Mouse (Mus musculus): Measurements from ENCODE around the gene Mfsd4b1. TPM values are rescaled to one million over a fixed set of nuclear protein-coding genes. Genes with fewer than 3 reads are reported as not detected.

The Mfsd4b1 gene
- polyA plus RNA-seq, 1 experiment from 2014 or later: 0.42 TPM

- peaks cover 50% of the 10 kb centered on the region for H3K36me3 ChIP-seq
- H3K4me2 ChIP-seq: no peak overlapping the region
- no peak for ATAC-seq
- 60% methylated on average over 6 of the region's 6 CpGs for WGBS (ENCODE audit: insufficient replicate concordance)
- 0 out of 2 replicates have a peak, but pooled peaks cover 17% of the 10 kb centered on the region for H3K4me1 ChIP-seq
- no peaks in the 10 kb centered on the region for H3K9me3 ChIP-seq (replicated peaks)
- H3K27ac ChIP-seq: no peak overlapping the region
- no peak overlapping the region for H3K4me3 ChIP-seq
- no peak overlapping the region for H3K9ac ChIP-seq
- H3K27me3 ChIP-seq (replicated peaks): no peaks in the 10 kb centered on the region
These were observed 33.2 kb upstream of the Mfsd4b1 start for GRCm38 (mm10) chr10:40058062-40058785.

- Histone ChIP-seq H3K4me1 (0 out of 2 replicates have a peak, but pooled peaks cover 17% of the 10 kb centered on the region), H3K27ac (no peak overlapping the region), H3K36me3 (peaks cover 56% of the 10 kb centered on the region), H3K27me3 (replicated peaks) (no peaks in the 10 kb centered on the region), H3K9me3 (replicated peaks) (no peaks in the 10 kb centered on the region), H3K9ac (no peak overlapping the region), H3K4me3 (no peak overlapping the region), H3K4me2 (no peak overlapping the region)
- 54% methylated on average over 2 of the region's 2 CpGs for WGBS (ENCODE audit: insufficient replicate concordance)
- no peak for ATAC-seq
These were observed 32.5 kb upstream of the Mfsd4b1 start for GRCm38 (mm10) chr10:40057615-40058014.

DNA sequence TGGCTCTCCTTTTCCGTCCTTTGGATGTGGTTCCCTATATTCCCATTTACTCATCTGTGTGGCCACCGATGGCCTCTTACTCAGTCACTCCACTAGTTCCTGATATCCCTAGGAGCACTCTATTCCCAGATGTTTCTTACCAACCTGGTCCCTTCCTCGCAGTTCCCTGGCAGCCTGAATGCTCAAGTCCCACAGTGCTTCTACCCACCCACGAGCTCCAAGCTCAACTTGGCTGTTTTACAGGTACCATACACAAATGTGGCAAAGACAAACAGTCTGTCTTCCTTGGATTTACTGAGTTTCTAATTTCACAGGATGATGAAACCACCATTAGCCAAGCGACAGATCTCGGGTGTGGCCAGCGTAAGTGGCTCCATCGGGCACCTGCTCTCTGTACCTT, 29.4 kb upstream of the Mfsd4b1 start:
- H3K27me3 ChIP-seq (replicated peaks): no peaks in the 10 kb centered on the region
- no peaks in the 10 kb centered on the region for H3K9me3 ChIP-seq (replicated peaks)
- peaks cover 70% of the 10 kb centered on the region for H3K36me3 ChIP-seq
- no peak overlapping the region for H3K27ac ChIP-seq
- no peak overlapping the region for H3K4me3 ChIP-seq
- 86% methylated on average over 8 of the region's 8 CpGs for WGBS (ENCODE audit: insufficient replicate concordance)
- no peak for ATAC-seq
- H3K4me2 ChIP-seq: no peak overlapping the region
- H3K9ac ChIP-seq: no peak overlapping the region
- H3K4me1 ChIP-seq: 0 out of 2 replicates have a peak, but pooled peaks cover 17% of the 10 kb centered on the region

GRCm38 (mm10) chr10:40053896-40054295, 28.8 kb upstream of the Mfsd4b1 start:
- WGBS (ENCODE audit: insufficient replicate concordance): 86% methylated on average over 4 of the region's 4 CpGs
- no peak overlapping the region for H3K4me2 ChIP-seq

GRCm38 (mm10) chr10:40053257-40053895, 28.3 kb upstream of the Mfsd4b1 start:
- H3K9me3 ChIP-seq (replicated peaks): no peaks in the 10 kb centered on the region
- H3K27ac ChIP-seq: no peak overlapping the region
- H3K9ac ChIP-seq: no peak overlapping the region
- H3K4me3 ChIP-seq: no peak overlapping the region
- WGBS (ENCODE audit: insufficient replicate concordance): 66% methylated on average over 3 of the region's 3 CpGs
- 0 out of 2 replicates have a peak, but pooled peaks cover 17% of the 10 kb centered on the region for H3K4me1 ChIP-seq
- H3K4me2 ChIP-seq: no peak overlapping the region
- no peaks in the 10 kb centered on the region for H3K27me3 ChIP-seq (replicated peaks)
- ATAC-seq: peak; percentile 37; the same call in 1 of the 2 replicates
- peaks cover 70% of the 10 kb centered on the region for H3K36me3 ChIP-seq

More at GRCm38 (mm10) chr10:40053896-40054295, 28.8 kb upstream of the Mfsd4b1 start:
- Histone ChIP-seq H3K9me3 (replicated peaks) (no peaks in the 10 kb centered on the region), H3K36me3 (peaks cover 70% of the 10 kb centered on the region), H3K27ac (no peak overlapping the region), H3K9ac (no peak overlapping the region), H3K4me3 (no peak overlapping the region), H3K27me3 (replicated peaks) (no peaks in the 10 kb centered on the region), H3K4me1 (0 out of 2 replicates have a peak, but pooled peaks cover 17% of the 10 kb centered on the region)
- peak; percentile 27; the same call in 1 of the 2 replicates for ATAC-seq

DNA sequence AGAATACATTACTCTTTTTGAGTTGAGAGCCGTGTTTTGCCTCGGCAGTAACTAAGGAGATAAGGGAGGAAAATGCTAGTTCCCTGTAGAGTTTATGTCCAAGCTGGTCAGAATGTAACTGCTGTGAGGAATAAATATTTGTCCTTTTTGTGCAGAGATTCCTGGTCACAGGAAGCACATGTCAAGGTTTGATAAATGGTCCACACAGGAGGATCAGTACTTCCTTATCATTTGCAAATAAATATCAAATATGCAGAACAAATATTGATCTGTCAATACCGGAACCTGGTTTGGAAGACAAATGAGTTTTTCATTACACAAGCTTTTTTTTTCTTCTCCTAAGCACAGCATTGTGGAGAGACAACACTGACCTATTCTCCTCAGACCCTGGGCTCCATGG, 26.9 kb upstream of the Mfsd4b1 start:
- H3K9me3 ChIP-seq (replicated peaks): no peaks in the 10 kb centered on the region
- no peak overlapping the region for H3K4me3 ChIP-seq
- H3K27me3 ChIP-seq (replicated peaks): no peaks in the 10 kb centered on the region
- 75% methylated on average over 3 of the region's 3 CpGs for WGBS (ENCODE audit: insufficient replicate concordance)
- no peak for ATAC-seq
- H3K9ac ChIP-seq: no peak overlapping the region
- H3K36me3 ChIP-seq: peaks cover 67% of the 10 kb centered on the region
- H3K4me2 ChIP-seq: no peak overlapping the region
- no peak overlapping the region for H3K27ac ChIP-seq
- 0 out of 2 replicates have a peak, but pooled peaks cover 13% of the 10 kb centered on the region for H3K4me1 ChIP-seq

GRCm38 (mm10) chr10:40050763-40051162, 25.7 kb upstream of the Mfsd4b1 start:
- H3K27me3 ChIP-seq (replicated peaks): no peaks in the 10 kb centered on the region
- H3K4me3 ChIP-seq: no peak overlapping the region
- no peak overlapping the region for H3K9ac ChIP-seq
- H3K4me1 ChIP-seq: 0 out of 2 replicates have a peak, but pooled peaks cover 13% of the 10 kb centered on the region
- 88% methylated on average over 2 of the region's 2 CpGs for WGBS (ENCODE audit: insufficient replicate concordance)
- H3K27ac ChIP-seq: no peak overlapping the region
- no peak for ATAC-seq
- H3K36me3 ChIP-seq: peaks cover 55% of the 10 kb centered on the region
- H3K9me3 ChIP-seq (replicated peaks): no peaks in the 10 kb centered on the region
- H3K4me2 ChIP-seq: no peak overlapping the region

- Histone ChIP-seq H3K9me3 (replicated peaks) (no peaks in the 10 kb centered on the region), H3K4me2 (no peak overlapping the region), H3K27me3 (replicated peaks) (no peaks in the 10 kb centered on the region), H3K36me3 (peaks cover 57% of the 10 kb centered on the region), H3K9ac (no peak overlapping the region), H3K27ac (no peak overlapping the region), H3K4me1 (no peaks in the 10 kb centered on the region), H3K4me3 (no peak overlapping the region)
- WGBS (ENCODE audit: insufficient replicate concordance): 63% methylated on average over 4 of the region's 4 CpGs
- ATAC-seq: no peak
These were observed 16.3 kb upstream of the Mfsd4b1 start for GRCm38 (mm10) chr10:40041339-40041738.

- Histone ChIP-seq H3K4me3 (no peak overlapping the region), H3K9ac (no peak overlapping the region), H3K4me1 (no peaks in the 10 kb centered on the region), H3K9me3 (replicated peaks) (no peaks in the 10 kb centered on the region), H3K27me3 (replicated peaks) (no peaks in the 10 kb centered on the region), H3K36me3 (peaks cover 83% of the 10 kb centered on the region), H3K27ac (no peak overlapping the region), H3K4me2 (no peak overlapping the region)
- 86% methylated on average over 24 of the region's 24 CpGs for WGBS (ENCODE audit: insufficient replicate concordance)
- no peak for ATAC-seq
These were observed 11.9 kb upstream of the Mfsd4b1 start for GRCm38 (mm10) chr10:40036686-40037560.

GRCm38 (mm10) chr10:40034956-40035355, 9.9 kb upstream of the Mfsd4b1 start:
- H3K4me2 ChIP-seq: no peak overlapping the region
- H3K36me3 ChIP-seq: peaks cover 66% of the 10 kb centered on the region
- no peak for ATAC-seq
- no peaks in the 10 kb centered on the region for H3K4me1 ChIP-seq
- H3K9ac ChIP-seq: no peak overlapping the region
- no peak overlapping the region for H3K4me3 ChIP-seq
- H3K9me3 ChIP-seq (replicated peaks): no peaks in the 10 kb centered on the region
- H3K27me3 ChIP-seq (replicated peaks): no peaks in the 10 kb centered on the region
- WGBS (ENCODE audit: insufficient replicate concordance): 94% methylated on average over 6 of the region's 6 CpGs
- H3K27ac ChIP-seq: no peak overlapping the region

DNA sequence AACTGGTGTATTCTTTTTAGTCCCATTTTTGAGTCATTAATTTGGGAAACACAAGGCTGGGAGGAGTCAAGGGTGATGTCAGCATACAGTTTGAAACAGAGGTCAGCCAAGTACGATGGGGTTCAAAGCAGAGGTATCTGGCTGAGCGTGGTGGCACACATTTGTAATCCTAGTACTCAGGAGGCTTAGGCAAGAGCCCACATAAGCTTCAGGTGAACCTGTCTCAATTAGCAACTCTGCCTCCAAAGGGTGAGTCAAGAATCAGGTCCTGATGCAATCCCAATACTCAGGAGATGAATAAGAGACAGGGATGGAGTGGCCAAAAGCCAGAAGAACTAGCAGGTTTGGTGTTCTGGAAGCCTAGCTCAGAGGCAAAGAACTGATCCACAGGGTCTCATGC, 7.8 kb upstream of the Mfsd4b1 start:
- ATAC-seq: no peak
- no peak overlapping the region for H3K4me2 ChIP-seq
- H3K27ac ChIP-seq: no peak overlapping the region
- no peaks in the 10 kb centered on the region for H3K4me1 ChIP-seq
- 89% methylated on average over 2 of the region's 2 CpGs for WGBS (ENCODE audit: insufficient replicate concordance)
- H3K9me3 ChIP-seq (replicated peaks): no peaks in the 10 kb centered on the region
- H3K9ac ChIP-seq: no peak overlapping the region
- peaks cover 49% of the 10 kb centered on the region for H3K36me3 ChIP-seq
- H3K27me3 ChIP-seq (replicated peaks): no peaks in the 10 kb centered on the region
- no peak overlapping the region for H3K4me3 ChIP-seq

Measured in liver, embryonic 12.5 days (tissue).